Mouse (Mus musculus): Measurements from ENCODE around the gene Shisa3. TPM values are rescaled to one million over a fixed set of nuclear protein-coding genes. Genes with fewer than 3 reads are reported as not detected.

Gene Shisa3
- polyA plus RNA-seq, 1 experiment from 2014 or later: 2.0 TPM

Small RNAs within 50 kb of the gene (microRNA-seq; reads per million reads assigned to microRNA genes)
- not detected for gene Gm23617 (ENCODE audit: borderline number of aligned reads)

Other genes starting within 250 kb of the Shisa3 start
- 24.8 and 25.7 TPM in 2 replicates for gene Bend4, start 179.6 kb upstream of the Shisa3 start, polyA plus RNA-seq (2014; fragmentation: Nextera tagmentation; extraction: Ambion mirVana)
- gene Atp8a1, start 239.6 kb downstream of the Shisa3 start, polyA plus RNA-seq (2014; fragmentation: Nextera tagmentation; extraction: Ambion mirVana): 25.1 and 25.6 TPM in 2 replicates

Measured in heart, embryonic 11.5 days (tissue).